Mouse (Mus musculus) cortical plate, adult 2 months (tissue): ENCODE measurements around the gene Ddx17. TPM values are rescaled to one million over a fixed set of nuclear protein-coding genes. Genes with fewer than 3 reads are reported as not detected.

Experiments used
- H3K27ac ChIP-seq: fragments of 200-500 bp; 2 replicates; pipeline ENCODE4 v1.5.1; 2012; ENCODE audit warnings: low read length, control low read depth, inconsistent platforms; ENCODE audit not compliant: insufficient read depth
- H3K4me1 ChIP-seq: fragments of 200-500 bp; 2 replicates; pipeline ENCODE4 v1.6.1; 2011; ENCODE audit warnings: low read length; ENCODE audit not compliant: control insufficient read depth, insufficient read depth
- H3K4me3 ChIP-seq: fragments of 200-500 bp; 2 replicates; pipeline ENCODE4 v1.5.1; 2011; ENCODE audit warnings: mild to moderate bottlenecking, low read length, control low read depth; ENCODE audit not compliant: insufficient read depth
- CTCF ChIP-seq: fragments of 200-500 bp; IDR thresholded peaks from 2 replicates; pipeline ENCODE4 v1.5.1; 2011; ENCODE audit warnings: mild to moderate bottlenecking, control low read depth, low read length; ENCODE audit not compliant: insufficient read depth; ENCODE audit errors: extremely low read depth
- POLR2A ChIP-seq: fragments of 200-500 bp; IDR thresholded peaks from 2 replicates; pipeline ENCODE4 v1.6.1; 2011; ENCODE audit warnings: mild to moderate bottlenecking, low read length, control low read depth; ENCODE audit not compliant: insufficient read depth; ENCODE audit errors: extremely low read depth
- polyA plus RNA-seq: library from polyadenylated mRNA; depleted of rRNA; stranded (reverse); fragments of >200 nt; gene quantifications from 2 replicates; pipeline ENCODE4 v1.2.3, GENCODE M21; 2012

Ddx17 gene
- polyA plus RNA-seq, 1 experiment = 416 TPM

DNA sequence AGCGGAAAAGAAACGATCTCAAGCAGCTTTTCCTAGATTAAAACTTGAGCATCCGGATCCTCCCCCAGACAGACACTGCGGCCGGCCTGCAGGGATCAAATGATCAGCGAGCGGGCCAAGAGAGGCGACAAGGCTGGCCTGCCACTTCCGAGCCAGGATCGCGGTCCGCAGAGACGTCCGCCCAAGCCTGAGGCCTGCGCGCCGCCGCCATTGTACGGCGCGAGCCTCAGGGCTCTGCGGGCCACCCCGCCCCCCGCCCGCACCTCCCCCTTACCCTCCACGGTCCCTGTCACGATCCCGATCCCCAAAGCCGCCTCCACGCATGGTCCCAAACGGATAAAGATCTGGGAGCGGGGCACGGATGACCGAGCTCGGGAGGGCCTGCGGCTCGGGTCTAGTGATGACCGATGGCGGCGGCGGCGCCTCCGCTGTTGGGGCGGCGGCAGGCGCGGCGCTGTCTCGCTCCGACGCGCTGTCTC, 581 bp downstream of the Ddx17 start:
- Histone ChIP-seq H3K4me1 (no peaks in the 10 kb centered on the region; the same call in 1 of the 2 replicates), H3K27ac (peak overlapping the region; percentile 99), H3K4me3 (peak overlapping the region; percentile 84)
- TF ChIP-seq POLR2A (no peak), CTCF (no peak)

DNA sequence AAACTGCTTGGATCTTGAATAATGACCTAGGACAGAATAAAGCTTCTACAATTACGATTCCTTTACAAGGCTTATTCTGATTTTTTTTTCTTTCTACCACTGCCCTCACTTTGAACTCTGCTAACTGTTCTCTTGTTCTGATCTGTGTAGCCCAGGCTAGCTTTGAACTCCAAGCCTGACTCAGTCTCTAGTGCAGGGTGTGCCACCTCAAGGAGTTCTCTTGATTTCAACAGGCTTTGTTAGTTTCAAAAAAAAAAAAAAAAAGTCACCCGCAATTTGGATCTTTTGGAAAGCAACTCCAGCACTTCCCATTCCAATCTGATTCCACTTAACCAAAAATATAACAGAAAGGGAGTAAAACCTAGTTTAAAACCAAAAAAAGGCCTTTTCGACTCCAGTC, 1.0 kb downstream of the Ddx17 start:
- Histone ChIP-seq H3K4me1 (no peaks in the 10 kb centered on the region; the same call in 1 of the 2 replicates), H3K4me3 (peak overlapping the region; percentile 84), H3K27ac (peak overlapping the region; percentile 90; the same call in 1 of the 2 replicates)
- TF ChIP-seq CTCF = no peak
- TF ChIP-seq POLR2A = no peak

- no peak overlapping the region for H3K4me3 ChIP-seq
- no peak for TF ChIP-seq POLR2A
- TF ChIP-seq CTCF = no peak
Observed at GRCm38 (mm10) chr15:79543968-79544367, 2.6 kb downstream of the Ddx17 start.

DNA sequence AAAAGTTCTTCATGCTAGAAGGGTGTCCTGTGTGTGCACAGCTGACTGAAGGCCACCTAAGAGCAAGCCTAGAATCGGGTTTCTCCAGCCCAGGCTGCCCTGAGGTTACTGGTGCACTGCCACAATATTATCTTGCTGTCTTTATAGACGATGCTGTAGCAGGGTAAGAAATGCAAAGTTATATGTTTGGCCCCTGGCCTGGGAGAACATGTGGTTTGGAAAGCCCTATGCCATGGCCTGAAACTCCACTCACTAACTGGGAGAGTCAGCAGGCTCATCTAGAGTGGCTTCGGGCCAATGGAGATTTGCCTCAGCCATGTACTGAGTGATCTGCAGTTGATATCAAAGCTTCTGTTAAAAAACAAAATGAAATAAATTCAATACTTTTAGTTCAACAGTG, 12.7 kb downstream of the Ddx17 start:
- Histone ChIP-seq H3K4me1 (no peaks in the 10 kb centered on the region), H3K4me3 (no peak overlapping the region)
- TF ChIP-seq CTCF (no peak), POLR2A (no peak)

More at GRCm38 (mm10) chr15:79543968-79544367, 2.6 kb downstream of the Ddx17 start:
- Histone ChIP-seq H3K27ac (no peak overlapping the region), H3K4me1 (no peaks in the 10 kb centered on the region; the same call in 1 of the 2 replicates)

GRCm38 (mm10) chr15:79529935-79530334, 16.6 kb downstream of the Ddx17 start:
- Histone ChIP-seq H3K27ac (no peak overlapping the region), H3K4me1 (no peaks in the 10 kb centered on the region)
- TF ChIP-seq CTCF = no peak

More for the DNA sequence above, 12.7 kb downstream of the Ddx17 start:
- no peak overlapping the region for H3K27ac ChIP-seq

DNA sequence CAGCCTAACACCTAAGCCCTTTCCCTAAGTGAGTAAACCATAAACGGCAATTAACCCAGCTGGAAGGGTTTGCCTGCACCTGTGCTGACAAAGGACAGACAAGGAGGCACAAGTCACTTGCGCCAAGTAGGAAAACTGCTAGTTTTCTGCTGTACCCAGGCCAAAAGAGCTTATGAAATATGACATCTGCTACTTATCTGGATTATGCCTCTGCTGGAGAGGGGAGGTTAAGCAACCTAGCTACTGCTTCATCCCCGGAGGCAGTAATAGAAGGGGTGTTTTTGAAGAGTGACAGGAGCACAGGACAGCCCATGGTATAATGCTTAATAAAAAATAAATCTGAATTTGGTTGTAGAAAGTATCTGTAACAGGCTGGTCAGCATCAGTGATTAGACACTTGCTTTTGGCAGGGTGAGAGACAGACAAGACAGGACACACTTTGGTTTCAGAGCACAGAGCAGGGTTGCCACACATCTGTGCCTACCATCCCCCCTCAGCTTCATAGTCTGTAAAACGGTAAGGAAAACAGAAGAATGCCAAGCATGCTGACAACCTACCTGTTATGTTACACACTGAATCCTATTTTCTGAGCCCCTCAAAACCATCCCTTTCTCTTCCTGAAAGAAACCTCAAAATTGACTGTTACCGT, 18.4 kb downstream of the Ddx17 start:
- TF ChIP-seq CTCF (no peak), POLR2A (no peak)
- Histone ChIP-seq H3K4me1 (no peaks in the 10 kb centered on the region), H3K27ac (no peak overlapping the region), H3K4me3 (no peak overlapping the region)

More at GRCm38 (mm10) chr15:79529935-79530334, 16.6 kb downstream of the Ddx17 start:
- H3K4me3 ChIP-seq = no peak overlapping the region

DNA sequence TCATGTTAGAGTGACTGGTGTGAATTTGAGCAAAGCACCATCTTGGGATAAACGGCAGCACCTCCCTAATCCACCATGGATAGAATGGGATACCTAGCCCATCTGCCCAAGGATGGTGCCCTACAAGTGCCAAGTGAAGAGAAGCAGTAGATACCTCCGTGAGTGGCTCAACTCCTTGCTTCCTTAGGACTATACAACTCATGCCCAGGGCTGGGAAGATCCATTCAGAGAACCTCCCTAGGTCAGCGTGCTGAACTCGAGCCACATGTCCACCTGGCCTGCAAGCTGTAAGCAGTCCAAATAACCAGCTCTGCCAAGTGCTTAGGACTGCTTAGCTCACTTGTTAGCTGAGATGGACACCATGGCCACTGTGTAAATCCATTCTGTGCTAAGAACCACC, 19.3 kb downstream of the Ddx17 start:
- Histone ChIP-seq H3K4me1 (no peaks in the 10 kb centered on the region), H3K4me3 (no peak overlapping the region), H3K27ac (no peak overlapping the region)
- TF ChIP-seq POLR2A (no peak), CTCF (no peak)

DNA sequence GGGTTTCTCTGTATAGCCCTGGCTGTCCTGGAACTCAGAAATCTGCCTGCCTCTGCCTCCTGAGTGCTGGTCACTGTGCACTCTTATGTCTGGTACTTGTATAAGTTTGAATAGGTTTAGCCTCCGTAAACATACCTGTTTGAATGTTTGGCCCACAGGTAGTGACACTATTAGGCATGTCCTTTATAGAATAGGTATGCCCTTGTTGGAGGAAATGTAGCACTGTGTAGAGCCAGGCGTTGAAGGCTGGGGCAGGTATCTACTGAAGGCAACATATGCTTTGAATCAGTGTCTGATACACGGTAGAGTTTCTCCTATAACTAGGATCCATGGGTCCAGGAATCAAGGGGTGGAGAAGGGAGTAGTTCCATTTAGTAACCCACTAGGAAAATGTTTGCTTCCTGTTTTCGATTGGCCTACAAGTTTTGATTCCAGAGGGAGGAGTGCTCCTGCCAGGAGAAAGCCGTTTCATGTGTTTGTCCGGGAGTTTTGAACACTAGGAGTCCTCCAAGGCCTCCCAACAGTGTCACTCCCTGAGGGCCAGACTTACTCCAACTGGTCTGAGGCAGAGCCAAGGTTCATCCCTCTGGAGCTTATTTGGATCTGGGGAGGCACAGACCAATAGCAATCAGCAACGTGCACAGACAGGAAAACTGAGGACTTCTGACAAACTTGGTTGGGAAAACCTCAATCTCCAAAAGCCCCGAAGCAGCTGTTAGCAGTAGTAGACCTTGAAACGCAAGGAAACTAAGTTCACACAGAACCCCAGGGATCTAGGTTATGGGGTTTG, 20.4 kb downstream of the Ddx17 start:
- no peaks in the 10 kb centered on the region; the same call in 1 of the 2 replicates for H3K4me1 ChIP-seq
- no peak overlapping the region for H3K27ac ChIP-seq
- no peak for TF ChIP-seq POLR2A
- TF ChIP-seq CTCF = no peak

DNA sequence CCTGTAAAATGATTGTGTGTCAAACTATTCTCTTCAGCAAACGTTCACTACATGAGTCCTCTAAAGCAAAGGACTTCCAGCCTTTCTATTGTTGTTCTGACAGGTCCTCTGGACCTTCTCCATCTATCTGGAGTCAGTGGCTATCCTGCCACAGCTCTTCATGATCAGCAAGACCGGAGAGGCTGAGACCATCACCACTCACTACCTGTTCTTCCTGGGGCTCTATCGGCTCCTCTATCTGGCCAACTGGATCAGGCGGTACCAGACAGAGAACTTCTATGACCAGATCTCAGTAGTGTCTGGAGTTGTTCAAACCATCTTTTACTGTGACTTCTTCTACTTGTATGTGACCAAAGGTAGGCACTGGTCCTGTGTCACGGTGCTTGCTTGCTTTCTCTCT, 21.0 kb downstream of the Ddx17 start:
- TF ChIP-seq POLR2A (no peak), CTCF (no peak)
- H3K27ac ChIP-seq = no peak overlapping the region

More for the DNA sequence above, 20.4 kb downstream of the Ddx17 start:
- no peak overlapping the region for H3K4me3 ChIP-seq

More for the DNA sequence above, 21.0 kb downstream of the Ddx17 start:
- Histone ChIP-seq H3K4me1 (no peaks in the 10 kb centered on the region; the same call in 1 of the 2 replicates), H3K4me3 (no peak overlapping the region)
